ENCODE assay signal across 8 mouse cellular contexts in genomic region chr2:35463372-35464088, GRCm38 (mm10). TPM values are rescaled to one million over a fixed set of nuclear protein-coding genes. Genes with fewer than 3 reads are reported as not detected.
DNase-seq lines count a peak whose midpoint lies in the region; ATAC-seq and TF ChIP-seq lines count a peak whose summit lies in the region.

No protein-coding gene starts in this region.

- H3K9ac ChIP-seq in ES-Bruce4 (ENCODE audit: low read depth, poor library complexity, severe bottlenecking): no peak overlapping the region
- no peak overlapping the region for H3K9ac ChIP-seq in intestine, embryonic 16.5 days (ENCODE audit: low read depth, low read length)
- H3K9ac ChIP-seq in lung, embryonic 16.5 days (ENCODE audit: low read length): no peak overlapping the region
- no peak overlapping the region for H3K9ac ChIP-seq in neural tube, embryonic 15.5 days (replicated peaks)

- peak; percentile 75 for ATAC-seq in granulocyte monocyte progenitor cell, adult 5-6 weeks (replicated peaks; ENCODE audit: poor library complexity, severe bottlenecking)
- ATAC-seq in intestine, embryonic 16.5 days: peak; percentile 77
- ATAC-seq in lung, embryonic 16.5 days (ENCODE audit: low read depth): peak; percentile 84
- peak; percentile 58; the same call in 1 of the 2 replicates for ATAC-seq in neural tube, embryonic 15.5 days (ENCODE audit: low FRiP score)

- H3K27ac ChIP-seq in ES-Bruce4 (ENCODE audit: insufficient read depth, low read length): peak overlapping the region; percentile 84
- H3K27ac ChIP-seq in bone marrow macrophage, adult 2 months (ENCODE audit: insufficient read depth, low read depth, low read length): peak overlapping the region; percentile 72
- H3K27ac ChIP-seq in intestine, embryonic 16.5 days (ENCODE audit: low read length): 0 out of 2 replicates have a peak overlapping the region, but pooled peaks have one; percentile 26
- peak overlapping the region; percentile 14; the same call in 1 of the 2 replicates for H3K27ac ChIP-seq in lung, embryonic 16.5 days (ENCODE audit: low read length)
- H3K27ac ChIP-seq in neural tube, embryonic 15.5 days (replicated peaks): no peak overlapping the region

- no peaks in the 10 kb centered on the region for H3K9me3 ChIP-seq in ES-Bruce4 (replicated peaks; ENCODE audit: control insufficient read depth, insufficient read depth, low read length, poor library complexity, severe bottlenecking)
- H3K9me3 ChIP-seq in intestine, embryonic 16.5 days (ENCODE audit: control insufficient read depth, low read length): no peaks in the 10 kb centered on the region
- H3K9me3 ChIP-seq in lung, embryonic 16.5 days (ENCODE audit: control insufficient read depth, low read length): no peaks in the 10 kb centered on the region
- H3K9me3 ChIP-seq in neural tube, embryonic 15.5 days (replicated peaks): no peaks in the 10 kb centered on the region

- peak overlapping the region; percentile 31 for H3K4me3 ChIP-seq in ES-Bruce4 (ENCODE audit: low read depth, low read length)
- H3K4me3 ChIP-seq in bone marrow macrophage, adult 2 months (ENCODE audit: insufficient read depth, low read length): peak overlapping the region; percentile 36
- no peak overlapping the region for H3K4me3 ChIP-seq in intestine, embryonic 16.5 days (ENCODE audit: low read length)
- H3K4me3 ChIP-seq in lung, embryonic 16.5 days (ENCODE audit: low read length): peak overlapping the region; percentile 2; the same call in 1 of the 2 replicates
- H3K4me3 ChIP-seq in neural tube, embryonic 15.5 days (replicated peaks): no peak overlapping the region

- peak overlapping the region; percentile 28 for H3K4me2 ChIP-seq in intestine, embryonic 16.5 days (ENCODE audit: low read depth, low read length)
- H3K4me2 ChIP-seq in lung, embryonic 16.5 days (ENCODE audit: low read depth, low read length): peak overlapping the region; percentile 91
- H3K4me2 ChIP-seq in neural tube, embryonic 15.5 days: peak overlapping the region; percentile 31; the same call in 1 of the 2 replicates

- WGBS in intestine, embryonic 16.5 days: 17% methylated on average over 19 of the region's 19 CpGs
- WGBS in lung, embryonic 16.5 days: 11% methylated on average over 19 of the region's 19 CpGs
- 17% methylated on average over 19 of the region's 19 CpGs for WGBS in neural tube, embryonic 15.5 days

- H3K27me3 ChIP-seq in ES-Bruce4 (ENCODE audit: control insufficient read depth, insufficient read depth, low read length, poor library complexity, severe bottlenecking): no peaks in the 10 kb centered on the region
- H3K27me3 ChIP-seq in intestine, embryonic 16.5 days (replicated peaks; ENCODE audit: control insufficient read depth, insufficient read depth, low read length): no peaks in the 10 kb centered on the region
- no peaks in the 10 kb centered on the region for H3K27me3 ChIP-seq in lung, embryonic 16.5 days (ENCODE audit: control insufficient read depth, insufficient read depth, low read depth, low read length)
- peaks cover 22% of the 10 kb centered on the region for H3K27me3 ChIP-seq in neural tube, embryonic 15.5 days (replicated peaks)

- no peaks in the 10 kb centered on the region for H3K36me3 ChIP-seq in ES-Bruce4 (ENCODE audit: control insufficient read depth, insufficient read depth, low read length, poor library complexity, severe bottlenecking)
- no peaks in the 10 kb centered on the region for H3K36me3 ChIP-seq in intestine, embryonic 16.5 days (ENCODE audit: control insufficient read depth, insufficient read depth, low read length)
- H3K36me3 ChIP-seq in lung, embryonic 16.5 days (ENCODE audit: control insufficient read depth, insufficient read depth, low read length): no peaks in the 10 kb centered on the region
- H3K36me3 ChIP-seq in neural tube, embryonic 15.5 days: no peaks in the 10 kb centered on the region

- no peak for DNase-seq in cerebellum, postnatal 14 days
- no peak for DNase-seq in left cerebral cortex, adult 18-20 months (ENCODE audit: low spot score in 2 of 2)

- H3K4me1 ChIP-seq in ES-Bruce4 (ENCODE audit: control insufficient read depth, insufficient read depth, low read length): peaks cover 5% of the 10 kb centered on the region
- H3K4me1 ChIP-seq in bone marrow macrophage, adult 2 months (ENCODE audit: control insufficient read depth, insufficient read depth, low read length): peaks cover 27% of the 10 kb centered on the region
- peaks cover 12% of the 10 kb centered on the region for H3K4me1 ChIP-seq in intestine, embryonic 16.5 days (ENCODE audit: control insufficient read depth, insufficient read depth, low read length)
- peaks cover 17% of the 10 kb centered on the region for H3K4me1 ChIP-seq in lung, embryonic 16.5 days (replicated peaks; ENCODE audit: control insufficient read depth, insufficient read depth, low read length)
- H3K4me1 ChIP-seq in neural tube, embryonic 15.5 days: peaks cover 16% of the 10 kb centered on the region

- 0 out of 2 replicates have a peak, but pooled peaks have one; percentile 28 for TF ChIP-seq EP300 in ES-Bruce4 (IDR thresholded peaks at IDR 0.05; ENCODE audit: insufficient read depth, low read depth, low read length)

- TF ChIP-seq CTCF in ES-Bruce4 (IDR thresholded peaks at IDR 0.05; ENCODE audit: low read depth, low read length): no peak
- no peak for TF ChIP-seq CTCF in bone marrow macrophage, adult 2 months (IDR thresholded peaks at IDR 0.05; ENCODE audit: low read depth, low read length)

- TF ChIP-seq POLR2A in ES-Bruce4 (IDR thresholded peaks at IDR 0.05; ENCODE audit: insufficient read depth, low read length): peak; percentile 29
- no peak for TF ChIP-seq POLR2A in bone marrow macrophage, adult 2 months (IDR thresholded peaks at IDR 0.05; ENCODE audit: borderline replicate concordance, low read depth, low read length)

RNA-seq across cellular contexts. Expression of gene Ggta1, which starts 0.5 kb away (rescaled TPM):
- 45.2 and 52.5 TPM in 2 replicates for polyA plus RNA-seq in ES-Bruce4 (2011; ENCODE audit: insufficient read depth, insufficient read length, low read depth, missing spikeins)
- 67.5 and 83.4 TPM in 2 replicates for polyA plus RNA-seq in bone marrow macrophage, adult 2 months (2012; ENCODE audit: insufficient read depth, insufficient read length, missing spikeins)
- 37.2 and 49.6 TPM in 2 replicates for total RNA-seq in granulocyte monocyte progenitor cell, adult 5-6 weeks (2014; fragmentation: Nextera tagmentation)
- 72.8 and 82.4 TPM in 2 replicates for total RNA-seq in granulocyte monocyte progenitor cell, adult 5-6 weeks (2017)
- 13.9 and 14.6 TPM in 2 replicates for polyA plus RNA-seq in intestine, embryonic 16.5 days (2015; fragmentation: Nextera tagmentation; extraction: Ambion mirVana)
- polyA plus RNA-seq in lung, embryonic 16.5 days (2015; fragmentation: Nextera tagmentation; extraction: Ambion mirVana): 21.6 and 21.9 TPM in 2 replicates
- polyA plus RNA-seq in neural tube, embryonic 15.5 days (2015; fragmentation: Nextera tagmentation; extraction: Ambion mirVana): 7.4 and 14.2 TPM in 2 replicates
- 1 to 10 TPM; 3.3 to 3.6 TPM for total RNA-seq in left cerebral cortex, adult 18-20 months (2021)

Comparison
In these comparisons a context has a peak if more than half of its experiments do, and no peak if none do; other contexts are left out.
1. H3K4me3 ChIP-seq: peak in ES-Bruce4 (single experiment), bone marrow macrophage, adult 2 months (single experiment) and lung, embryonic 16.5 days (single experiment); none in intestine, embryonic 16.5 days (single experiment) and neural tube, embryonic 15.5 days (single experiment).
2. H3K4me2 ChIP-seq: peak in every context shown above with its lines; median percentile 91 in lung, embryonic 16.5 days; 31 in neural tube, embryonic 15.5 days; 28 in intestine, embryonic 16.5 days.
3. Peak in every context shown above with its lines, with median percentiles within 50 percentile points of each other: ATAC-seq.